In the genomic region with DNA sequence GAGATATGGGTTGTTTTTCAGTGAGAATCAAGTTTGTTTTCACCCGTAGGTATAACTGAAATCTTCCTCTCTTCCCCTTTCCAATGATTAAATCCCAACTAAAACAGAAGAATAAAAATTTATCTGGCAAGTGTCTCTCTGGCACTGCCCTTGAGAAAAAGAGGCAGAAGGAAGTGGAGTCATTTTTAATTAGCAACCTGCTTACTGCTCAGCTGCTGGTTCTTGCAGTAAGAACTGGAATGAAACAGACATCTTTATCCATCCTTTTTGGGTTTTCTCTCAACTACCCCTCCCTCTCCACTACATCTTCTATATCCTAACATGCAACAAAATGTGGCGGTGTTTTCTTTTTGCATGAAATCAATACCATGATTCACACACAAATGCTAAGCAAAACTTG, we compare ENCODE assay signal across 25 mouse cellular contexts.
"Had no signal": no experiment of that assay in that cellular context is flagged by ENCODE, and none has a peak within 500 bp of the region (broad histone marks: within the 10 kb centered on the region; RNA-seq: fewer than 3 reads in every experiment).

No protein-coding gene starts in this region.

- DNase-seq: gastrocnemius, postnatal 14 days; gastrocnemius, postnatal 36 days; heart, adult 2 months; heart, postnatal 14 days; heart, postnatal 36 days; kidney, adult 11 months; kidney, adult 2 months; kidney, adult 9 months; kidney, postnatal 14 days; kidney, postnatal 36 days; layer of hippocampus, postnatal 36 days; left cerebral cortex, postnatal 4 days had no signal

- H3K9ac ChIP-seq: heart, embryonic 13.5 days; heart, embryonic 15.5 days; hindbrain, embryonic 13.5 days; hindbrain, embryonic 15.5 days; kidney, embryonic 15.5 days; limb, embryonic 13.5 days; limb, embryonic 15.5 days; liver, embryonic 12.5 days; liver, embryonic 14.5 days had no signal

- H3K4me2 ChIP-seq: heart, embryonic 11.5 days; heart, embryonic 13.5 days; heart, embryonic 15.5 days; hindbrain, embryonic 13.5 days; hindbrain, embryonic 15.5 days; kidney, embryonic 15.5 days; limb, embryonic 13.5 days; limb, embryonic 15.5 days; liver, embryonic 12.5 days had no signal

- H3K4me1 ChIP-seq: heart, embryonic 13.5 days; heart, embryonic 15.5 days; hindbrain, embryonic 15.5 days; limb, embryonic 15.5 days; liver, embryonic 12.5 days had no signal

- H3K27me3 ChIP-seq: heart, embryonic 13.5 days; heart, embryonic 15.5 days; hindbrain, embryonic 13.5 days; hindbrain, embryonic 15.5 days; kidney, embryonic 15.5 days; limb, embryonic 13.5 days; limb, embryonic 15.5 days; liver, embryonic 12.5 days had no signal

- H3K9me3 ChIP-seq: heart, embryonic 13.5 days; heart, embryonic 15.5 days; hindbrain, embryonic 13.5 days; hindbrain, embryonic 15.5 days; kidney, embryonic 15.5 days; limb, embryonic 13.5 days; limb, embryonic 15.5 days; liver, embryonic 12.5 days had no signal

- H3K27ac ChIP-seq: heart, adult 2 months; heart, embryonic 13.5 days; heart, embryonic 15.5 days; hindbrain, embryonic 13.5 days; hindbrain, embryonic 15.5 days; hindbrain, postnatal 0 days; kidney, embryonic 15.5 days; kidney, postnatal 0 days; limb, embryonic 13.5 days; limb, embryonic 15.5 days; liver, embryonic 12.5 days; liver, embryonic 14.5 days had no signal

- H3K4me3 ChIP-seq: heart, adult 2 months; heart, embryonic 13.5 days; heart, embryonic 15.5 days; hindbrain, embryonic 13.5 days; hindbrain, embryonic 15.5 days; kidney, embryonic 15.5 days; limb, embryonic 13.5 days; limb, embryonic 15.5 days; liver, embryonic 12.5 days had no signal

- ATAC-seq: hindbrain, postnatal 0 days; intestine, embryonic 16.5 days; liver, embryonic 12.5 days had no signal

- H3K36me3 ChIP-seq: heart, embryonic 13.5 days; heart, embryonic 15.5 days; hindbrain, embryonic 13.5 days; hindbrain, embryonic 15.5 days; kidney, embryonic 15.5 days; limb, embryonic 13.5 days; limb, embryonic 15.5 days; liver, embryonic 12.5 days had no signal
